Mouse (Mus musculus) right cerebral cortex, adult 18-20 months (tissue): ENCODE measurements at regions not wholly inside any gene's neighbourhood (a gene's known extent, or its start where the extent isn't known, plus 50 kb on each side); places are given as distances from the start of the nearest gene placed in this dataset.

ENCODE experiments used
- DNase-seq: peaks from one replicate; pipeline ENCODE4 v3.0.0; 2022; ENCODE audit warnings: mixed read lengths

GRCm38 (mm10) chr3:63542638-63543408 is 59.1 kb upstream of the Gm34302 start:
- no peak for DNase-seq

DNA sequence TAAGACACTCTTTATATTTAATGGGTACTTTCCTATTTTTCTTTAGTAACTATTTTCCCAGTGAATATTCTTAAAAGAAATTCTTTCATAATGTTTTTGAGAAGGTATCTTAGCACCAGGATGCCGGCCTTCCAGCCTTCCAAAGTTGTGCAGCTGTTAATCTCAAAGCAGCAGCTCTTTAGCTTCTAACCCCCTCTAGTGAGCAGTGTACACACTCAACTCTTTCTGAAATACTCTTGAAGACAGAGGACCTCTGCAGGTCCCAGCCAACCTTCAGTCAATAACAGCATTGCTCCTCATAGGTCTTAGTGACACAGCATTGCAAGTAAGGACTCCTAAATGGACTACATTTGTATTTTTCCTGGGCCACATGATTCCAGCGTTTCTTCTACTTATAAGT is 55.2 kb upstream of the Gm34302 start:
- DNase-seq = no peak

- DNase-seq = no peak
Measured at GRCm38 (mm10) chr3:63534141-63534540, 50.5 kb upstream of the Gm34302 start.
